Mouse (Mus musculus) ES-E14 (cell line): ENCODE results near the gene Dctn1.
A peak's percentile ranks its signal among the peaks of the same experiment; 100 is the strongest.

Experiments used
- CHD2 ChIP-seq: IDR thresholded peaks from 2 replicates; pipeline ENCODE4 v1.6.1; 2014; ENCODE audit warnings: mild to moderate bottlenecking, low read depth, low read length, inconsistent platforms
- HCFC1 ChIP-seq: IDR thresholded peaks from 2 replicates; pipeline ENCODE4 v1.6.1; 2012; ENCODE audit warnings: low read length, inconsistent platforms, borderline replicate concordance; ENCODE audit not compliant: insufficient read depth
- MAFK ChIP-seq: IDR thresholded peaks from 2 replicates; pipeline ENCODE4 v1.6.1; 2014; ENCODE audit warnings: mild to moderate bottlenecking, low read depth, low read length, inconsistent platforms; ENCODE audit not compliant: insufficient read depth
- ZC3H11A ChIP-seq: IDR thresholded peaks from 2 replicates; pipeline ENCODE4 v1.6.1; 2012; ENCODE audit warnings: low read depth, mild to moderate bottlenecking, inconsistent platforms, low read length, borderline replicate concordance
- ZNF384 ChIP-seq: IDR thresholded peaks from 2 replicates; pipeline ENCODE4 v1.6.1; 2012; ENCODE audit warnings: low read depth, low read length, inconsistent platforms

- TF ChIP-seq MAFK (no peak), ZNF384 (no peak), CHD2 (peak; percentile 90), ZC3H11A (no peak), HCFC1 (0 out of 2 replicates have a peak, but pooled peaks have one; percentile 19)
Observed at GRCm38 (mm10) chr6:83120930-83121862, 44.5 kb upstream of the Dctn1 start, which contains the start of gene Wbp1.
